Mouse (Mus musculus) frontal cortex, adult 2 months (tissue): ENCODE data around the gene Alg12. TPM values are rescaled to one million over a fixed set of nuclear protein-coding genes. Genes with fewer than 3 reads are reported as not detected.
"Not testable (repeated sequence)": the region's sequence is repeated elsewhere in the genome, so short reads cannot be mapped to it uniquely, and the experiment has no call there.

Experiments used
- DNase-seq, 2 experiments: peaks; one replicate each; pipeline ENCODE4 v3.0.0; 2022; ENCODE audit warnings: low spot score in 1 of 2; ENCODE audit errors: extremely low spot score in 1 of 2
- polyA plus RNA-seq: library from polyadenylated mRNA; depleted of rRNA; stranded (reverse); fragments of >200 nt; gene quantifications from 2 replicates; pipeline ENCODE4 v1.2.3, GENCODE M21; 2012; rRNA removed

Gene Alg12
- polyA plus RNA-seq, 1 experiment = 15.3 TPM

DNA sequence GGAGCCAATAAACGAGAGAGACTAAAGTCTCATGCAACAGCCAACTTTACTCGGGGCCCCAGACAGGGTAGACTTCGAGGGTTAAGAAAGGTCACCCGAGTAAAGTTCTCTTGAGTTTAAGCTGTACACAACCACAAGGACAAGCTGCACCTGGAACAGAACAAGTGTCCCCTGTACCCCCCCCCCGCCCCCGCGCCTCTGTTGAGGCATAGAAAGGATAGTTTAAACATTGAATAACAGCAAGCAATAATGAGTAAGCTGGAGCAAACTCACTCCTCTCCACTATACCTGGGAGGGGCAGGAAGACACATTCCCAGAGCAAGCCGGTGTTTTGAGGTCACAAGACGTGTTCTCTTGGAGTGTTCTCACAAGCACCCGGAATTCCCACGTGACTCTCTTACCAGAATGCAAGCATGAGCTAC lies 19.2 kb downstream of the Alg12 start:
- no peak for DNase-seq

DNA sequence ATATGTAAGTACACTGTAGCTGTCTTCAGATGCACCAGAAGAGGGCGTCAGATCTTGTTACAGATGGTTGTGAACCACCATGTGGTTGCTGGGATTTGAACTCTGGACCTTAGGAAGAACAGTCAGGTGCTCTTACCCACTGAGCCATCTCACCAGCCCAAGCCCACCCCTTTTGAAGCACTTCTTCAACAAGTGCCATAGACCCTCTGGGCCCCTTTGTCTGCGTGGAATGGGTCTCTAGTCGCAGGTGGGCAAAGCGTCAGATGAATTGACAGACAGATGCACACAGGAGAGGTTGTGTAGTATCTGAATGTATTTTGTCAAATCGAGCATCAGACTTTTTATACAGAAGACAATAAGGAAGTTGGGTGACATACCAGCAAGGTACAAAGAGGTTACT lies 24.4 kb downstream of the Alg12 start:
- not testable (repeated sequence) for DNase-seq

DNA sequence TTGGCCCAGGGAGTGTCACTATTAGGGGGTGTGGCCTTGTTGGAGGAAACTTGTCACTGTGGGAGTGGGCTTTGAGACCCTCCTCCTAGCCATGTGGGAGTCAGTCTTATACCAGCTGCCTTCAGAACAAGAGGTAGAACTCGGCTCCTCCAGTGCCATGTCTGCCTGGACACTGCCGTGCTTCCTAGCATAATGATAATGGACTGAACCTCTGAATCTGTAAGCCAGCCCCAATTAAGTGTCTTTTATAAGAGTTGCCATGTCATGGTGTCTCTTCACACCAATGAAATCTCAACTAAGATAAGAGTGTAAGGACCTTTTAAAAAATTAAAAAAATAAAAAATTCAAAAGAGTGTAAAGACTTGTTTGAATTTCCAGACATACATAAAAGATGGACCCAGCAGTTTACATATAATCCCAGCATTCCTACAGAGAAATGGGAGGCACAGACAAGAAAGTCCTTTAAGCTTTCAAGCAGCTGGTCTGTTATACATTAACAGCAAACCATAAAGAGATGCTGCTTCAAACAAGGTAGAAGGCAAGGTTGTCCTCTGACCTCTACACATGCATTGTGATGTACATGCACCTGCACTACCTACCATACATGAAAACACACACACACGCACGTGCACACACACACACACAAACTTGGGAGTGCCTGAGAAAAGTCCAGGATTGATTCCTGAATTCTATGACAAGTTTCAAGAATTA lies 26.8 kb downstream of the Alg12 start:
- no peak for DNase-seq

DNA sequence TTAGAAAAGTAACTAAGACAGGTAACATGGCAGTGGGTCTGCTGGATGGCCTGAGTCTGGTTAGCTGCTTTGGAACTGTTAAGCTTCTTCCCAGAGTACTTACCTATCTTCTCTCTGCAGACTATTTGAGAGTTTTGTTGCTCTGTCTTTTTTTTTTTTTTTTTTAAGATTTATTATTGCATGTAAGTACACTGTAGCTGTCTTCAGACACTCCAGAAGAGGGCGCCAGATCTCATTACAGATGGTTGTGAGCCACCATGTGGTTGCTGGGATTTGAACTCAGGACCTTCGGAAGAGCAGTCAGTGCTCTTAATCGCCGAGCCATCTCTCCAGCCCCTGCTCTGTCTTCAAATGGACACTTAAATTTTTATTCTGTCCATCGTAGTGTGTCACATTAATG lies 44.5 kb downstream of the Alg12 start:
- DNase-seq = not testable (repeated sequence)

DNA sequence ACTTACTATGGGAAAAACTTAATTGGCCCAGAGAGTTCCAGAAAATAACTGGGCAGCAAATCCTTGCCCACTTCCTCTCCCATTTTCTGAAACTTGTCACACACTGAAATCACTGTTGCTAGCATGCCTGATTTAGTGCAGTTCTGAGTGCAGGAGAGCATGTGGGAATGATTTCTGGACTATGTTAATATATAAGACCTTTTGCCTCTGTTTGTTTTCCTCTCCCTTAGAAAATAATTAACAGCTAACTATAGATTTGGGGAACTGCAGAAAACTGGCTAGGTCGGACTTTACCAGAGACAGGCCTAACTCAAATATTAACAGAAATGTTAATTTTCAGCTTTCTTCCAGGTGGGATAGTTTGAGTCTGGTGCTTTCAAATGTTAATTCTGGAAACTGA lies 50.6 kb downstream of the Alg12 start:
- DNase-seq = no peak

DNA sequence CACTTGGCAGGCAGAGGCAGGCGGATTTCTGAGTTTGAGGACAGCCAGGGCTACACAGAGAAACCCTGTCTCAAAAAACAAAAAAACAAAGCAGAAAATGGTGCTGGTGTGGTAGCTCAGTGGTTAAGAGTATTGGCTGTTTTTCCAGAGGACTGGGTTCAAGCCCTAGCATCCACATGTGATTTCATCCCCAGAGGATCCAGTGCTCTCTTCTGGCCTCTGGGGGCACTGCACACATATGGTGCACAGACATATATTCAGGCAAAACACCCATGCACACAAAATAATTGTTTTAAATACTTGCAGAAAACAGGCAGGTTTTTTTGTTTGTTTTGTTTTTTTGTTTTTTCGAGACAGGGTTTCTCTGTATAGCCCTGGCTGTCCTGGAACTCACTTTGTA lies 53.0 kb downstream of the Alg12 start:
- not testable (repeated sequence) for DNase-seq

DNA sequence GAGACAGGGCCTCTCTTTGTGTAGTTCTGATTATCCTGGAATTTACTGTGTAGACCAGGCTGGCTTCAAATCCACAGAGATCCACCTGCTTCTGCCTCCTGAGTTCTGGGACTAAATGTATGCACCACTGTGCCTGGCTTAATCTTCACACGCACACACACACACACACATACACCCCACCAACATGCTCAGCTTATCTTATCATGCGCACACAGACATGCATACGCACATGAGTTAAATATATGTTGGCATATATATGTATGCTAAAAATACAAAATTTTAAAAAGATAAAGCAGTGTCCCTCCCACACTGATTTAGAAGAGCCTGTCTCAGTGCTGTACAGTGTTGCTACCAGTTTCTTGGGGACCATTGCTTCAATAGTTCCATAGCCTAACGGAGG lies 57.6 kb downstream of the Alg12 start:
- DNase-seq = no peak

DNA sequence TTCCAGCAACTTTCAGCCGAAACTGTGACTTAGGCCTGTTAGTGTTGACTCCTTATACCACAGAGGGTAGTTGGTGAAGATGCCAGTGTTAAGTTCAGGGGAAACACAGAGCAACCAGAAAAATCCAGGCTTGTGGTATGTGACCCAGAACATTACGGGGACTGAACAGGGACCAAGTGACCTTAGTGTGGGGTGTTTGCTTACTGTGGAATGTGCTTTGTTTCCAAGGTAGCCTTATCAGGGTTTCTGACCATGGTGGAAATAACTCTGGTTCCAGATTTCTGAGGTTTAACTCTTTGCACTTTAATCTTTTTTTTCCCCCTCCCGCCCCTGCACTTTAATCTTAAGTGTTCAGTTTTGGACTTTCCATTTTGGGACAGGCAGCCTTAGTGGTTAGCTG lies 61.1 kb downstream of the Alg12 start:
- DNase-seq = no peak

DNA sequence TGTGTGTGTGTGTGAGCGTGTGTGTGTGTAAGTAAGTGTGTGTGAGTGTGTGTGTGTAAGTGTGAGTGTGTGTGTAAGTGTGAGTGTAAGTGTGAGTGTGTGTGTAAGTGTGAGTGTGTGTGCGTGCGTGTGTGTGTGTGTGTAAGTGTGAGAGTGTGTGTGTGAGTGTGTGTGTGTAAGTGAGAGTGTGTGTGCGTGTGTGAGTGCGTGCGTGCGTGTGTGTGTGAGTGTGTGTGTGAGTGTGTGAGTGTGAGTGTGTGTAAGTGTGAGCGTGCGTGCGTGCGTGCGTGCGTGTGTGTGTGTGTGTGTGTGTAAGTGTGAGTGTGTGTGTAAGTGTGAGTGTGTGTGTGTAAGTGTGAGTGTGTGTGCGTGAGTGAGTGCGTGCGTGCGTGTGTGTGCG lies 63.4 kb downstream of the Alg12 start:
- no peak for DNase-seq

Other genes starting within 250 kb of the Alg12 start
- not detected in 2 replicates for gene Zdhhc25, start 219.0 kb downstream of the Alg12 start, polyA plus RNA-seq
- gene Brd1, start 85.1 kb downstream of the Alg12 start, polyA plus RNA-seq = 23.3 and 23.5 TPM in 2 replicates
- gene Zbed4, start 67.7 kb downstream of the Alg12 start, polyA plus RNA-seq = 6.3 and 6.4 TPM in 2 replicates
- 24.1 and 31.2 TPM in 2 replicates for gene Creld2, start 328 bp upstream of the Alg12 start, polyA plus RNA-seq
- 13.6 and 22.2 TPM in 2 replicates for gene Pim3, start 42.9 kb upstream of the Alg12 start, polyA plus RNA-seq
- gene Ttll8, start 135.1 kb upstream of the Alg12 start, polyA plus RNA-seq = 1.8 and 2.0 TPM in 2 replicates
- 149 and 180 TPM in 2 replicates for gene Mlc1, start 159.7 kb upstream of the Alg12 start, polyA plus RNA-seq
- not detected in 2 replicates for gene Mov10l1, start 163.6 kb upstream of the Alg12 start, polyA plus RNA-seq
- 91.8 and 100 TPM in 2 replicates for gene Panx2, start 240.4 kb upstream of the Alg12 start, polyA plus RNA-seq